Mouse (Mus musculus) CH12.LX (cell line): ENCODE data around the gene Stub1.

Experiments
- CTCF ChIP-seq, 2 experiments: IDR thresholded peaks in 1 of 2; conservative IDR thresholded peaks in 1 of 2; 2 replicates each; pipeline ENCODE4 v1.5.1; 2011 to 2012; ENCODE audit warnings: low read depth in 2 of 2, low read length in 2 of 2, improper control_type of control experiment in 1 of 2, inconsistent platforms in 1 of 2, mild to moderate bottlenecking in 1 of 2, moderate library complexity in 1 of 2
- GABPA ChIP-seq: IDR thresholded peaks from 2 replicates; pipeline ENCODE4 v1.6.1; 2012; ENCODE audit warnings: low read depth, low read length, improper control_type of control experiment, inconsistent platforms; ENCODE audit not compliant: insufficient replicate concordance
- HCFC1 ChIP-seq: IDR thresholded peaks from 2 replicates; pipeline ENCODE4 v1.6.1; 2012; ENCODE audit warnings: low read depth, mild to moderate bottlenecking, inconsistent platforms, low read length, improper control_type of control experiment
- KAT2A ChIP-seq: IDR thresholded peaks from 2 replicates; pipeline ENCODE4 v1.6.1; 2012; ENCODE audit warnings: low read length, improper control_type of control experiment, inconsistent platforms; ENCODE audit not compliant: insufficient replicate concordance
- MAZ ChIP-seq: IDR thresholded peaks from 2 replicates; pipeline ENCODE4 v1.6.1; 2012; ENCODE audit warnings: low read depth, mild to moderate bottlenecking, inconsistent platforms, low read length, improper control_type of control experiment, moderate library complexity
- POLR2A ChIP-seq: IDR thresholded peaks from 2 replicates; pipeline ENCODE4 v1.6.1; 2011; ENCODE audit warnings: low read depth, mild to moderate bottlenecking, improper control_type of control experiment, low read length
- UBTF ChIP-seq: IDR thresholded peaks from 2 replicates; pipeline ENCODE4 v1.6.1; 2012; ENCODE audit warnings: low read depth, mild to moderate bottlenecking, inconsistent platforms, low read length, improper control_type of control experiment, moderate library complexity
- ZKSCAN1 ChIP-seq: IDR thresholded peaks from 2 replicates; pipeline ENCODE4 v1.6.1; 2012; ENCODE audit warnings: low read depth, inconsistent platforms, low read length, improper control_type of control experiment, borderline replicate concordance

GRCm38 (mm10) chr17:25867509-25867835, 34.3 kb upstream of the Stub1 start:
- TF ChIP-seq CTCF (conservative IDR thresholded peaks at IDR 0.05 in 1 of 2, IDR thresholded peaks at IDR 0.05 in 1 of 2; ENCODE audit: low read depth in 2 of 2, low read length in 2 of 2) (no peak), POLR2A (no peak), HCFC1 (no peak), MAZ (no peak), KAT2A (no peak), ZKSCAN1 (no peak), UBTF (0 out of 2 replicates have a peak, but pooled peaks have one; percentile 8), GABPA (no peak)
